Mouse (Mus musculus): Measurements from ENCODE around the gene Ints5. TPM values are rescaled to one million over a fixed set of nuclear protein-coding genes. Genes with fewer than 3 reads are reported as not detected.
A peak's percentile ranks its signal among the peaks of the same experiment; 100 is the strongest.
"Not testable (repeated sequence)": the region's sequence is repeated elsewhere in the genome, so short reads cannot be mapped to it uniquely, and the experiment has no call there.

Gene Ints5
- total and polyA plus RNA-seq, 2 experiments from 2014 or later = 23.8 to 46.3 TPM

DNA sequence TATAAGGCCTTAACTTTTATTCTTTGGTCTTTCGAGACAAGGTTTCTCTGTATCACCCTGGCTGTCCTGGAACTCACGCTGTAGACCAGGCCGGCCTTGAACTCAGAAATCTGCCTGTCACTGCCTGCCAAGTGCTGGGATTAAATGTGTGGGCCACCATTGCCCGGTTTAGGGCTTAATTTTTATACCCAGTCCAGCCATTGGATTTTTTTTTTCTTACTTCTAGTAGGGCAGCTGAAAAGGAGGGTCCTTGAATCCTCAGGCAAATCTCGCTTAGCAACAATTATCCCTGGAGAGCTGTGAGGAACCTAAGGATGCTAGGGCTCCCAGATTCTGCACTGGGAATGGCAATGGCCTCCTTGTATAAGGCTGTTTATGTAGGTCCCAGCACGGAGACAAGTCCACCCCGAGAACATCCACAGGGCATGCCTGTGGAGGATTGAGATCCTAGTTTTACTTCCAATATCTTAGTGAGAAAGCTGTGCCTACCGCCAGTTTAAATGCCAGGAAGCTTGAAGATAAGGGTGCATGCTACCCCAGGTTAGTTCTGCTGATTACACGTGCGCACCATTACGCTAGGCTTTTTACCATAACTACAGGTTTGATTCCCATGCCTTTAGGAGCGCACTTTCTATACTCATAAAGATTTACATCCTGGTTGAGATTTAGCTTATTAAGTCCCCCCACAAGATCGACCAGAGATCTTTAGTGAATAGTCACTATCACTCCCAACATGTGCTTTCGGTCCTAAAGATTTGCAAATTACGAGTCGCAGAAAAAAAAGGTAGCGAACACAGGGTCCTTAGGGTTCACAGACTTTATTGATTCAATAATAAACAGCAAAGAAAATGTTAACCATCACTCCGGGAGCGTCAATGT lies 5.0 kb upstream of the Ints5 start:
- no peak for DNase-seq (ENCODE audit: low spot score)
- H3K4me2 ChIP-seq (ENCODE audit: low read depth, low read length) = peak overlapping the region; percentile 90
- H3K36me3 ChIP-seq (ENCODE audit: insufficient read depth, low read length) = no peaks in the 10 kb centered on the region
- H3K27ac ChIP-seq = peak overlapping the region; percentile 71; the same call in 1 of the 2 replicates
- no peak for TF ChIP-seq CTCF (IDR thresholded peaks at IDR 0.05; ENCODE audit: low read depth)
- no peak for ATAC-seq
- peak overlapping the region; percentile 57 for H3K9ac ChIP-seq (replicated peaks; ENCODE audit: low read length)
- WGBS = 15% methylated on average over 19 of the region's 19 CpGs
- H3K27me3 ChIP-seq (ENCODE audit: insufficient read depth, low read length) = no peaks in the 10 kb centered on the region
- no peaks in the 10 kb centered on the region for H3K9me3 ChIP-seq (ENCODE audit: low read length)
- peak overlapping the region; percentile 43 for H3K4me3 ChIP-seq (ENCODE audit: low read length)
- H3K4me1 ChIP-seq (ENCODE audit: insufficient read depth, low read length) = peaks cover 9% of the 10 kb centered on the region; the same call in 1 of the 2 replicates

DNA sequence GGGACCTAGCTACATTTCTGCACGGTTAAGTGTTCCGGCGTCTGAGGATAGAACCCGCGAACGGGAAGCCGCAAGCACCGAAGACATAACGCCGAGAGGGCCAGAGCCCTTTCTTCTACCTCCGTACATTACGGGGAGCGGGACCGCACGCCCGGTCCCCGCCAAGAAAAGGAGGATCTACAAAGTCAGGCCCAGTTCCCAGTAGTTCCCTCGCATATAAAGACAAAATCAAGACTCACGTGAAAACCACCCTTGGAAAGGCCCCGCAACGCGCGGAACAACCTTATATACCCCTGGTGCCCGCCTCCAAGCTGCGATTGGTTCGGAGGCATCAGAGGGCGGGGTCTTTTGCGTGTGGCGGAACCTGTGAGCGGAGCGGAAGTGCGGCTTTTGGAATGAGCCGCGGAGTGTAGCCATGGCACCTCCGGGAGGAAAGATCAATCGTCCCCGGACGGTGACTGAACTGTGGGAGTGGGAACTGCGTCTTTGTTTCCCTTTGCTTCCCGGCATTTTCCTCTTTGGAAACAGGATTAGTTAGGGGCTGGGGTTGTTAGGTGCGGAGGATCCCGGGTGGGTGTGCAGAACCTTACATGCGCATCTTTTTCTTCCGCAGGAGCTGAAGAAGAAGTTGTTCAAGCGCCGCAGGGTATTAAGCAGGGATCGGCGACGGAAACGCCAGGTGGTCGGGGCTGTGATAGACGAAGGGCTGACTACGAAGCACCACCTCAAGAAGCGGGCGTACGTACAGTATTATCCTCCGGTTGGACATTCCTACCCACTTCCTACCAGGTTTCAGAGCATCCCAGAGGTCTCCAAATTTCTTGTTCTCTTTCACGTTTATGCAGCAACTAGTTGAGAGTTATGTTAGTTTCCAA lies 4.1 kb upstream of the Ints5 start, which contains the start of the genes 1810009A15Rik and Gm49416:
Gene 1810009A15Rik, plus strand, starts transcription at position 343 of the 875 bp plus-strand sequence.
Gene Gm49416, plus strand, starts transcription at position 416 of the 875 bp plus-strand sequence.
- Histone ChIP-seq H3K4me3 (ENCODE audit: low read length) (peak within 1 kb of the TSS; percentile 43), H3K27ac (peak within 1 kb of the TSS; percentile 71), H3K9me3 (ENCODE audit: low read length) (no peaks in the 10 kb centered on the region), H3K9ac (replicated peaks; ENCODE audit: low read length) (peak within 1 kb of the TSS; percentile 57), H3K4me2 (ENCODE audit: low read depth, low read length) (peak within 1 kb of the TSS; percentile 90), H3K36me3 (ENCODE audit: insufficient read depth, low read length) (no peaks in the 10 kb centered on the region), H3K27me3 (ENCODE audit: insufficient read depth, low read length) (no peaks in the 10 kb centered on the region), H3K4me1 (ENCODE audit: insufficient read depth, low read length) (peaks cover 9% of the 10 kb centered on the region; the same call in 1 of the 2 replicates)
- under 1% methylated on average over 58 of the region's 58 CpGs for WGBS
- ATAC-seq = peak; percentile 97
- peak; percentile 5; the same call in 1 of the 2 replicates for TF ChIP-seq CTCF (IDR thresholded peaks at IDR 0.05; ENCODE audit: low read depth)
- peak; percentile 98 for DNase-seq (ENCODE audit: low spot score)

DNA sequence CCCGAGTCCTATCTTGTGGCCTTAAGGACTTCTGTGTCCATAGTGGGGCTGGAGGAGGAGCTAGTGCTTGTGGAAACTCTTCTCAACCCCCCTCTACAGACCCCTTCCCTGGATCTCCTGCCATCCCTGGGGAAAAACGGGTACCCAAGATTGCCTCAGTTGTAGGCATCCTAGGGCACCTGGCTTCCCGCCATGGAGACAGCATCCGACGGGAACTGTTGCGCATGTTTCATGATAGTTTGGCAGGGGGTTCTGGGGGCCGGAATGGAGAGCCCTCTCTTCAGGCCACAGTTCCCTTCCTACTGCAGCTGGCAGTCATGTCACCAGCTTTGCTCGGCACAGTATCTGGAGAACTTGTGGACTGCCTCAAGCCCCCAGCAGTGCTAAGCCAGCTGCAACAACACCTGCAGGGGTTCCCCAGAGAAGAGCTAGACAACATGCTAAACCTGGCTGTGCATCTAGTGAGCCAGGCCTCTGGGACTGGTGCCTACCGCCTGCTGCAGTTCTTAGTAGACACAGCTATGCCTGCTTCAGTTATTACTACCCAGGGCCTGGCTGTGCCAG lies 2.7 kb downstream of the Ints5 start:
- 85% methylated on average over 9 of the region's 9 CpGs for WGBS

DNA sequence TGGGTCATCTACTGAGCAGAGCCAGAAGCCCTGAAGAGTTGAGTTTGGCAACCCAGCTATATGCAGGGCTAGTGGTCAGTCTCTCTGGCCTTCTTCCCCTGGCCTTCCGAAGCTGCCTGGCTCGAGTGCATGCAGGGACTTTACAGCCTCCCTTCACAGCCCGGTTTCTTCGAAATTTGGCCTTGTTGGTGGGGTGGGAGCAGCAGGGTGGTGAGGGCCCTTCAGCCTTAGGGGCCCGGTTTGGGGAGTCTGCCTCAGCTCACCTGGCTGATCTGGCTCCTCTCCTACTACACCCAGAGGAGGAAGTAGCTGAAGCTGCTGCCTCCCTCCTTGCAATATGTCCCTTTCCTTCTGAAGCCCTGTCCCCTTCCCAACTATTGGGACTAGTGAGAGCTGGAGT lies 3.4 kb downstream of the Ints5 start:
- not testable (repeated sequence) for DNase-seq (ENCODE audit: low spot score); H3K4me2 ChIP-seq (ENCODE audit: low read depth, low read length); H3K9ac ChIP-seq (replicated peaks; ENCODE audit: low read length); H3K4me1 ChIP-seq (ENCODE audit: insufficient read depth, low read length); H3K9me3 ChIP-seq (ENCODE audit: low read length); H3K27me3 ChIP-seq (ENCODE audit: insufficient read depth, low read length); ATAC-seq; H3K4me3 ChIP-seq (ENCODE audit: low read length); H3K27ac ChIP-seq; H3K36me3 ChIP-seq (ENCODE audit: insufficient read depth, low read length)
- 87% methylated on average over 5 of the region's 5 CpGs for WGBS

More for the DNA sequence above, 2.7 kb downstream of the Ints5 start:
- Histone ChIP-seq H3K36me3 (ENCODE audit: insufficient read depth, low read length) (0 out of 2 replicates have a peak, but pooled peaks cover 6% of the 10 kb centered on the region), H3K27me3 (ENCODE audit: insufficient read depth, low read length) (no peaks in the 10 kb centered on the region), H3K4me2 (ENCODE audit: low read depth, low read length) (no peak overlapping the region), H3K9me3 (ENCODE audit: low read length) (no peaks in the 10 kb centered on the region), H3K4me1 (ENCODE audit: insufficient read depth, low read length) (peaks cover 9% of the 10 kb centered on the region), H3K9ac (replicated peaks; ENCODE audit: low read length) (no peak overlapping the region), H3K27ac (no peak overlapping the region), H3K4me3 (ENCODE audit: low read length) (no peak overlapping the region)
- TF ChIP-seq CTCF (IDR thresholded peaks at IDR 0.05; ENCODE audit: low read depth) = no peak
- ATAC-seq (no peak), DNase-seq (ENCODE audit: low spot score) (no peak)

DNA sequence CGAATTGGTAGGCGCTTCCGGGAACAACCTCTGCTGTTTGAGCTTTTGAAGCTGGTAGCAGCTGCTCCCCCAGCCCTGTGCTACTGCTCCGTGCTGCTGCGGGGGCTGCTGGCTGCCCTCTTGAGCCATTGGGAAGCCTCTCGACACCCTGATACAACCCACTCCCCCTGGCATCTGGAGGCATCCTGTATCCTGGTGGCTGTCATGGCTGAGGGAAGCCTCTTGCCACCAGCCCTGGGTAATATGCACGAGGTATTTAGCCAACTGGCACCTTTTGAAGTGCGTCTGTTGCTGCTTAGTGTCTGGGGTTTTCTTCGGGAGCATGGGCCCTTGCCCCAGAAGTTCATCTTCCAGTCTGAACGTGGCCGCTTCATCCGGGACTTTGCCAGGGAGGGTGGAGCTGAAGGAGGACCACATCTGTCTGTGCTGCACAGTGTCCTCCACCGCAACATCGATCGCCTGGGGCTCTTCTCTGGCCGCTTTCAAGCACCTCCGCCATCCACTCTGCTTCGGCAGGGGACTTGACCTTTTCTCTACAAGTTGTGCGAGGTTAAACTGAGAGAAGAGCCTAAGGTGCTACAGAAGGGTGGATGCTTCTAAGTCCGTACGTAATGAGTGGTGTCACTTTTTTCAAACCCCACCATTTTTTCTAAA lies 4.5 kb downstream of the Ints5 start:
- peak overlapping the region; percentile 91 for H3K4me3 ChIP-seq (ENCODE audit: low read length)
- 19% methylated on average over 21 of the region's 21 CpGs for WGBS
- H3K36me3 ChIP-seq (ENCODE audit: insufficient read depth, low read length); H3K4me1 ChIP-seq (ENCODE audit: insufficient read depth, low read length); H3K9me3 ChIP-seq (ENCODE audit: low read length); H3K27me3 ChIP-seq (ENCODE audit: insufficient read depth, low read length): not testable (repeated sequence)
- peak overlapping the region; percentile 86 for H3K27ac ChIP-seq
- H3K9ac ChIP-seq (replicated peaks; ENCODE audit: low read length) = peak overlapping the region; percentile 94; the same call in 1 of the 2 replicates
- H3K4me2 ChIP-seq (ENCODE audit: low read depth, low read length) = peak overlapping the region; percentile 72
- ATAC-seq (peak; percentile 46), DNase-seq (ENCODE audit: low spot score) (peak; percentile 54)

All from hindbrain, postnatal 0 days (tissue).